Mouse (Mus musculus): ENCODE data around the gene Naaladl1.

GRCm38 (mm10) chr19:6056696-6057095 lies 48.9 kb upstream of the Naaladl1 start:
- TF ChIP-seq POLR2A (IDR thresholded peaks at IDR 0.05; ENCODE audit: insufficient read length, low read depth) (no peak), POLR2AphosphoS2 (IDR thresholded peaks at IDR 0.05; ENCODE audit: insufficient read length, low read depth) (no peak)
